Mouse (Mus musculus): ENCODE results near the gene Gm49388.
"Not testable (repeated sequence)": the region's sequence is repeated elsewhere in the genome, so short reads cannot be mapped to it uniquely, and the experiment has no call there.

GRCm38 (mm10) chr7:127775837-127776236 is 9.6 kb upstream of the Gm49388 start:
- not testable (repeated sequence) for TF ChIP-seq CTCF, EP300 (IDR thresholded peaks at IDR 0.05)
